In the genomic region with DNA sequence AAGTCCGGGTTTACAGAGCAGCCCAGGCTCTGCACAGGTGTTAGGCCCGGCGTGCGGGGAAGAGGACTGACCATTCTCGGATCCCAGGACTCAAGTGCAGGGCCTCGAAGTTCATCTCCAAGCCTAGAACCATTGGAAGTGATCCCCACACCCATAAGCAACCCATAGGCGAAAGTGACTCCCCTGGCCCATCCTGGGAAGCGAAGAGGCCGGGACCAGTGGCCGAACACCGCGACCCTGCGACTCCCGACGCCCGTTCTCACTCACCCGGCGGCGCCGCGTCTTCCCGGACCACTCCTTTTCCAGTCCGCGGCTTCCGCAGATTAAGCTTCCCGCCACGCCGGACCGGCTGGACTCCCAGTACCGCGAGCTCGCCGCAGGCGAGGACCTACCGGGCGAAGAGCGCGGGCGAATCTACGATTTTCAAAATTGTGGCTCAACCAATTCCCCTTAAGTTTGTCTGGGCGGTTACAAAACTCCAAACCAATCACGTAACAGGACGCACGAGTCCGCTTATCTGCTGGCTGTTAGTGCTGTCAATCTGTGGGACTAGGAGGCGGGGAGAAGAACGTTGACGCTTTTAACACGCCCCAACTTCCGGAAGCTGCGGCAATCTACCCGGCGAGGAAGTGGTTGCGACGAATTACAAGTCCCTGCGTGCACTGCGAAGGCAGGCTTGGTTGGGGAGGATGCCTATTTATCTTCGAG, we compare ENCODE assay signal across 8 mouse cellular contexts. TPM values are rescaled to one million over a fixed set of nuclear protein-coding genes. Genes with fewer than 3 reads are reported as not detected.
DNase-seq lines count a peak whose midpoint lies in the region; ATAC-seq and TF ChIP-seq lines count a peak whose summit lies in the region.

A gene (minus strand): TSS at position 480 of the 708 bp plus-strand sequence.

- peak within 1 kb of the TSS; percentile 81 for H3K9ac ChIP-seq in hindbrain, embryonic 13.5 days

- H3K36me3 ChIP-seq in hindbrain, embryonic 13.5 days = peaks cover 11% of the 10 kb centered on the region

- DNase-seq in Patski (ENCODE audit: low read depth, low spot score) = peak; percentile 97
- peak; percentile 89 to 92 for DNase-seq in cerebellum, postnatal 14 days
- DNase-seq in frontal cortex, postnatal 14 days (ENCODE audit: low spot score in 2 of 2) = peak; percentile 91 to 95
- DNase-seq in layer of hippocampus, postnatal 25 days (ENCODE audit: extremely low spot score in 1 of 2, low spot score in 1 of 2) = peak; percentile 75 to 79
- DNase-seq in lung, postnatal 25 days (ENCODE audit: low spot score) = peak; percentile 98
- peak; percentile 96 for DNase-seq in retina, embryonic 14.5 days (ENCODE audit: low spot score)
- DNase-seq in thymus, postnatal 4 days = peak; percentile 87

- CTCF ChIA-PET in Patski (lab: Charles Lee) = interaction anchor here (0.8 to 2.1 kb wide), 3 partner anchors 10 to 12 kb away, joined by 3 to 7 read pairs (median 4); no protein-coding TSS in a partner anchor

- no peak for TF ChIP-seq CTCF in Patski (IDR thresholded peaks at IDR 0.05)

- H3K4me3 ChIP-seq in hindbrain, embryonic 13.5 days = peak within 1 kb of the TSS; percentile 76

- in situ Hi-C loops in Patski (cut with MboI; ENCODE audit: low pct_unique_long_range_greater_than_20kb) = loop anchor here (25.0 kb wide), 2 partner anchors 1062 to 1187 kb away; a partner anchor contains a TSS

- H3K4me1 ChIP-seq in hindbrain, embryonic 13.5 days (replicated peaks) = peaks cover 21% of the 10 kb centered on the region

- ATAC-seq in Patski = peak; percentile 99
- ATAC-seq in hindbrain, embryonic 13.5 days (ENCODE audit: low FRiP score) = peak; percentile 99

- H3K9me3 ChIP-seq in hindbrain, embryonic 13.5 days = no peaks in the 10 kb centered on the region

- peak within 1 kb of the TSS; percentile 92 for H3K4me2 ChIP-seq in hindbrain, embryonic 13.5 days

- H3K27ac ChIP-seq in hindbrain, embryonic 13.5 days = peak within 1 kb of the TSS; percentile 91

- under 1% methylated on average over 58 of the region's 58 CpGs for WGBS in hindbrain, embryonic 13.5 days

- H3K27me3 ChIP-seq in Patski = no peaks in the 10 kb centered on the region
- no peaks in the 10 kb centered on the region for H3K27me3 ChIP-seq in hindbrain, embryonic 13.5 days

- POLR2A ChIA-PET in Patski (lab: Charles Lee) = interaction anchor here (0.6 to 1.3 kb wide), 2 partner anchors 12 kb away, joined by 3 to 4 read pairs; no protein-coding TSS in a partner anchor

RNA-seq across cellular contexts. Expression of the gene that starts here (rescaled TPM):
- polyA plus RNA-seq in Patski (2021) = 72.8 TPM
- 31.3 and 32.9 TPM in 2 replicates for polyA plus RNA-seq in hindbrain, embryonic 13.5 days (2015; fragmentation: Nextera tagmentation; extraction: Ambion mirVana)
- 10 to 100 TPM; 13.2 to 14.8 TPM for total RNA-seq in layer of hippocampus, postnatal 25 days (2021)

Comparison
In these comparisons a context has a peak if more than half of its experiments do, and no peak if none do; other contexts are left out.
1. Peak in every context shown above with its lines: DNase-seq, ATAC-seq, H3K4me3 ChIP-seq and H3K27ac ChIP-seq.